Mouse (Mus musculus) liver, postnatal 0 days (tissue): ENCODE data around the gene Wdfy2.

Experiments
- CTCF ChIP-seq: sonication (generic); IDR thresholded peaks from 2 replicates; pipeline ENCODE4 v1.5.1; 2016; ENCODE audit warnings: antibody characterized with exemption, low read depth
- EP300 ChIP-seq: IDR thresholded peaks from 2 replicates; pipeline ENCODE4 v1.6.1; 2016; ENCODE audit warnings: antibody characterized with exemption, low read depth, mild to moderate bottlenecking

- TF ChIP-seq CTCF (no peak), EP300 (no peak)
These were observed 73.4 kb downstream of the Wdfy2 start for GRCm38 (mm10) chr14:62910859-62911258.
